Mouse (Mus musculus) MEL (cell line): ENCODE results near the gene Trim58. TPM values are rescaled to one million over a fixed set of nuclear protein-coding genes. Genes with fewer than 3 reads are reported as not detected.

Experiments
- DNase-seq: peaks from one replicate; pipeline ENCODE4 v3.0.0; 2011; ENCODE audit warnings: low read depth, low spot score
- H3K27ac ChIP-seq: 2 replicates; pipeline ENCODE4 v1.5.1; 2012; ENCODE audit warnings: low read depth, mild to moderate bottlenecking, control low read depth, low read length, moderate library complexity; ENCODE audit not compliant: control insufficient read depth
- H3K27me3 ChIP-seq, 2 experiments: fragments of 150-350 bp in 1 of 2; sonication (generic) in 1 of 2; 2 replicates each; pipeline ENCODE4 v1.6.1; 2012; ENCODE audit warnings: low read length in 2 of 2, mild to moderate bottlenecking in 2 of 2, improper control_type of control experiment in 1 of 2, moderate library complexity in 1 of 2; ENCODE audit not compliant: insufficient read depth in 2 of 2, control insufficient read depth in 1 of 2
- H3K36me3 ChIP-seq, 2 experiments: 2 replicates each; pipeline ENCODE4 v1.6.1; 2012 to 2014; ENCODE audit warnings: low read length in 2 of 2, improper control_type of control experiment in 1 of 2, inconsistent platforms in 1 of 2, mild to moderate bottlenecking in 1 of 2; ENCODE audit not compliant: insufficient read depth in 2 of 2, control insufficient read depth in 1 of 2
- H3K4me1 ChIP-seq, 2 experiments: fragments of 150-350 bp in 1 of 2; sonication (generic) in 1 of 2; 2 replicates each; pipeline ENCODE4 v1.6.1; 2012; ENCODE audit warnings: low read length in 2 of 2, improper control_type of control experiment in 1 of 2, mild to moderate bottlenecking in 1 of 2; ENCODE audit not compliant: insufficient read depth in 2 of 2, control insufficient read depth in 1 of 2
- H3K4me3 ChIP-seq, 2 experiments: fragments of 150-350 bp in 1 of 2; sonication (generic) in 1 of 2; 2 replicates each; pipeline ENCODE4 v1.5.1; 2012; ENCODE audit warnings: low read depth in 2 of 2, low read length in 2 of 2, mild to moderate bottlenecking in 2 of 2, moderate library complexity in 2 of 2, control low read depth in 1 of 2, improper control_type of control experiment in 1 of 2; ENCODE audit not compliant: control insufficient read depth in 1 of 2, insufficient read depth in 1 of 2
- H3K79me2 ChIP-seq: 2 replicates; pipeline ENCODE4 v1.6.1; 2012; ENCODE audit warnings: mild to moderate bottlenecking, low read length, moderate library complexity; ENCODE audit not compliant: control insufficient read depth, poor library complexity, insufficient read depth
- H3K9ac ChIP-seq: 2 replicates; pipeline ENCODE4 v1.6.1; 2012; ENCODE audit warnings: low read depth, mild to moderate bottlenecking, control low read depth, low read length, moderate library complexity; ENCODE audit not compliant: control insufficient read depth, poor library complexity, severe bottlenecking
- H3K9me3 ChIP-seq: fragments of 150-350 bp; sonication (generic); replicated peaks from 2 replicates; pipeline ENCODE4 v1.6.1; 2012; ENCODE audit warnings: mild to moderate bottlenecking, low read length, improper control_type of control experiment, moderate library complexity; ENCODE audit not compliant: insufficient read depth
- BHLHE40 ChIP-seq: IDR thresholded peaks from 2 replicates; pipeline ENCODE4 v1.6.1; 2012; ENCODE audit warnings: low read depth, mild to moderate bottlenecking, inconsistent platforms, low read length, improper control_type of control experiment, borderline replicate concordance
- CHD1 ChIP-seq: IDR thresholded peaks from 2 replicates; pipeline ENCODE4 v1.6.1; 2012; ENCODE audit warnings: low read depth, mild to moderate bottlenecking, inconsistent platforms, low read length, improper control_type of control experiment
- ELF1 ChIP-seq: IDR thresholded peaks from 2 replicates; pipeline ENCODE4 v1.6.1; 2014; ENCODE audit warnings: low read depth, mild to moderate bottlenecking, inconsistent platforms, low read length, improper control_type of control experiment, moderate library complexity
- ETS1 ChIP-seq: IDR thresholded peaks from 2 replicates; pipeline ENCODE4 v1.6.1; 2012; ENCODE audit warnings: low read depth, mild to moderate bottlenecking, inconsistent platforms, low read length, improper control_type of control experiment, moderate library complexity
- GATA1 ChIP-seq: IDR thresholded peaks from 2 replicates; pipeline ENCODE4 v1.6.1; 2011; ENCODE audit warnings: low read depth, low read length, improper control_type of control experiment
- MAX ChIP-seq: IDR thresholded peaks from 2 replicates; pipeline ENCODE4 v1.6.1; 2011; ENCODE audit warnings: low read length, improper control_type of control experiment
- NRF1 ChIP-seq: IDR thresholded peaks from 2 replicates; pipeline ENCODE4 v1.6.1; 2014; ENCODE audit warnings: low read depth, mild to moderate bottlenecking, inconsistent platforms, low read length, improper control_type of control experiment, moderate library complexity; ENCODE audit not compliant: poor library complexity, insufficient read depth, severe bottlenecking
- SIN3A ChIP-seq: IDR thresholded peaks from 2 replicates; pipeline ENCODE4 v1.6.1; 2012; ENCODE audit warnings: low read length, improper control_type of control experiment, inconsistent platforms
- TBP ChIP-seq: IDR thresholded peaks from 2 replicates; pipeline ENCODE4 v1.8.0; 2011; ENCODE audit warnings: low read depth, low read length, improper control_type of control experiment
- TCF12 ChIP-seq: IDR thresholded peaks from 2 replicates; pipeline ENCODE4 v1.6.1; 2014; ENCODE audit warnings: low read depth, mild to moderate bottlenecking, inconsistent platforms, low read length, improper control_type of control experiment, moderate library complexity
- USF1 ChIP-seq: IDR thresholded peaks from 2 replicates; pipeline ENCODE4 v1.6.1; 2014; ENCODE audit warnings: low read depth, mild to moderate bottlenecking, inconsistent platforms, low read length, improper control_type of control experiment, moderate library complexity
- USF2 ChIP-seq, 2 experiments: IDR thresholded peaks; 2 replicates each; pipeline ENCODE4 v1.6.1; 2011 to 2012; ENCODE audit warnings: improper control_type of control experiment in 2 of 2, low read length in 2 of 2, borderline replicate concordance in 1 of 2, inconsistent platforms in 1 of 2, low read depth in 1 of 2, mild to moderate bottlenecking in 1 of 2; ENCODE audit not compliant: insufficient read depth in 1 of 2
- polyA plus RNA-seq, 2 experiments: library from polyadenylated mRNA; stranded (reverse) in 1 of 2; unstranded in 1 of 2; fragments of >175 nt in 1 of 2; fragments of >200 nt in 1 of 2; gene quantifications; 2 replicates each; pipeline versions ENCODE4 v1.2.1 to v1.2.4; 2012; ENCODE audit warnings: low replicate concordance in 2 of 2, low read depth in 1 of 2; ENCODE audit not compliant: insufficient read length in 2 of 2, insufficient read depth in 1 of 2, missing spikeins in 1 of 2
- total RNA-seq: library from RNA; depleted of rRNA; stranded (reverse); fragments of 300-350 nt; gene quantifications from 2 replicates; pipeline ENCODE4 v1.2.3, GENCODE M21; 2012

The Trim58 gene
- total and polyA plus RNA-seq, 3 experiments = 4.0 to 14.1 TPM; not detected in 1

GRCm38 (mm10) chr11:58605228-58605627, 35.0 kb upstream of the Trim58 start:
- Histone ChIP-seq H3K27me3 (peaks cover 0 to 3% of the 10 kb centered on the region in 2 experiments; a peak in 3 of 4 replicates), H3K4me1 (peaks cover 2 to 9% of the 10 kb centered on the region in 2 experiments; a peak in 1 of 4 replicates), H3K27ac (no peak overlapping the region), H3K9ac (no peak overlapping the region), H3K36me3 (peaks cover 0 to 5% of the 10 kb centered on the region in 2 experiments; a peak in 2 of 4 replicates), H3K4me3 (no peak overlapping the region), H3K9me3 (no peaks in the 10 kb centered on the region), H3K79me2 (no peaks in the 10 kb centered on the region)
- TF ChIP-seq GATA1 (peak; percentile 43; the same call in 1 of the 2 replicates), USF2 (IDR thresholded peaks at IDR 0.05; ENCODE audit: borderline replicate concordance in 1 of 2, insufficient read depth in 1 of 2, low read depth in 1 of 2, low read length in 2 of 2) (no peak), MAX (no peak)
- DNase-seq = no peak

- peak; percentile 12 for DNase-seq
- no peaks in the 10 kb centered on the region for H3K9me3 ChIP-seq
- H3K79me2 ChIP-seq = no peaks in the 10 kb centered on the region
- peaks cover 0 to 3% of the 10 kb centered on the region in 2 experiments; a peak in 3 of 4 replicates for H3K27me3 ChIP-seq
- no peak overlapping the region for H3K4me3 ChIP-seq
- peaks cover 2 to 9% of the 10 kb centered on the region in 2 experiments; a peak in 1 of 4 replicates for H3K4me1 ChIP-seq
- peak; percentile 51 for TF ChIP-seq ETS1
- TF ChIP-seq NRF1 = no peak
- peaks cover 0 to 5% of the 10 kb centered on the region in 2 experiments; a peak in 2 of 4 replicates for H3K36me3 ChIP-seq
- no peak overlapping the region for H3K27ac ChIP-seq
- H3K9ac ChIP-seq = no peak overlapping the region
These were observed 33.9 kb upstream of the Trim58 start for GRCm38 (mm10) chr11:58606177-58606919.

GRCm38 (mm10) chr11:58607030-58607429, 33.2 kb upstream of the Trim58 start:
- Histone ChIP-seq H3K9ac (no peak overlapping the region), H3K79me2 (no peaks in the 10 kb centered on the region), H3K9me3 (no peaks in the 10 kb centered on the region), H3K27me3 (peaks cover 0 to 2% of the 10 kb centered on the region in 2 experiments; a peak in 2 of 4 replicates)
- TF ChIP-seq ELF1 = no peak
- TF ChIP-seq USF1 = no peak
- no peak for TF ChIP-seq CHD1
- no peak for TF ChIP-seq GATA1
- TF ChIP-seq TCF12 = no peak
- TF ChIP-seq TBP = no peak
- TF ChIP-seq SIN3A = no peak
- no peak for TF ChIP-seq BHLHE40
- TF ChIP-seq, all 39 proteins: peak for 0
- H3K4me1 ChIP-seq = peaks cover 2 to 9% of the 10 kb centered on the region in 2 experiments; a peak in 1 of 4 replicates
- no peak for DNase-seq
- H3K4me3 ChIP-seq = no peak overlapping the region
- no peak overlapping the region for H3K27ac ChIP-seq
- peaks cover 0 to 5% of the 10 kb centered on the region in 2 experiments; a peak in 2 of 4 replicates for H3K36me3 ChIP-seq
